Mouse (Mus musculus) thymus, adult 2 months (tissue): Measurements from ENCODE around the gene Fbxl5. TPM values are rescaled to one million over a fixed set of nuclear protein-coding genes. Genes with fewer than 3 reads are reported as not detected.
A peak's percentile ranks its signal among the peaks of the same experiment; 100 is the strongest.

Source experiments
- DNase-seq: peaks from one replicate; pipeline ENCODE4 v3.0.0; 2021
- H3K27ac ChIP-seq: fragments of 200-500 bp; 2 replicates; pipeline ENCODE4 v1.5.1; 2012; ENCODE audit warnings: low read length, control low read depth; ENCODE audit not compliant: control insufficient read depth, insufficient read depth
- H3K27me3 ChIP-seq: fragments of 200-500 bp; 2 replicates; pipeline ENCODE4 v1.6.1; 2012; ENCODE audit warnings: mild to moderate bottlenecking, low read length, moderate library complexity, mixed read lengths; ENCODE audit not compliant: control insufficient read depth, insufficient read depth
- H3K36me3 ChIP-seq: fragments of 200-500 bp; 2 replicates; pipeline ENCODE4 v1.6.1; 2012; ENCODE audit warnings: mild to moderate bottlenecking, low read length, moderate library complexity; ENCODE audit not compliant: control insufficient read depth, insufficient read depth
- H3K4me1 ChIP-seq: fragments of 200-500 bp; replicated peaks from 2 replicates; pipeline ENCODE4 v1.6.1; 2012; ENCODE audit warnings: low read length; ENCODE audit not compliant: control insufficient read depth, insufficient read depth
- H3K4me3 ChIP-seq: fragments of 200-500 bp; 2 replicates; pipeline ENCODE4 v1.5.1; 2012; ENCODE audit warnings: mild to moderate bottlenecking, low read length, control low read depth, moderate library complexity; ENCODE audit not compliant: control insufficient read depth, insufficient read depth
- CTCF ChIP-seq: fragments of 200-500 bp; IDR thresholded peaks from 2 replicates; pipeline ENCODE4 v1.5.1; 2012; ENCODE audit warnings: mild to moderate bottlenecking, control low read depth, low read length, moderate library complexity, borderline replicate concordance; ENCODE audit not compliant: control insufficient read depth, poor library complexity, insufficient read depth; ENCODE audit errors: extremely low read depth
- POLR2A ChIP-seq: fragments of 200-500 bp; IDR thresholded peaks from 2 replicates; pipeline ENCODE4 v1.6.1; 2012; ENCODE audit warnings: mild to moderate bottlenecking, low read length, control low read depth, moderate library complexity; ENCODE audit not compliant: control insufficient read depth, poor library complexity, insufficient read depth; ENCODE audit errors: extremely low read depth
- WGBS: fragments of 180-500 bp; shearing (Covaris S2); methylation state at CpG from one replicate; pipeline ENCODE4 v1.1.7; 2018; 5-methylcytosine and 5-hydroxymethylcytosine counted together
- polyA plus RNA-seq: library from polyadenylated mRNA; depleted of rRNA; stranded (reverse); fragments of >200 nt; gene quantifications from 2 replicates; pipeline ENCODE4 v1.2.3, GENCODE M21; 2012

Fbxl5 gene
- polyA plus RNA-seq, 1 experiment = 26.7 TPM

GRCm38 (mm10) chr5:43792354-43792753 lies 29.1 kb downstream of the Fbxl5 start:
- no peak for DNase-seq
- H3K36me3 ChIP-seq = no peaks in the 10 kb centered on the region
- no peaks in the 10 kb centered on the region for H3K27me3 ChIP-seq
- TF ChIP-seq CTCF = no peak
- TF ChIP-seq POLR2A = no peak
- no peaks in the 10 kb centered on the region for H3K4me1 ChIP-seq
- 89% methylated on average over 5 of the region's 5 CpGs for WGBS
- no peak overlapping the region for H3K27ac ChIP-seq
- no peak overlapping the region for H3K4me3 ChIP-seq

DNA sequence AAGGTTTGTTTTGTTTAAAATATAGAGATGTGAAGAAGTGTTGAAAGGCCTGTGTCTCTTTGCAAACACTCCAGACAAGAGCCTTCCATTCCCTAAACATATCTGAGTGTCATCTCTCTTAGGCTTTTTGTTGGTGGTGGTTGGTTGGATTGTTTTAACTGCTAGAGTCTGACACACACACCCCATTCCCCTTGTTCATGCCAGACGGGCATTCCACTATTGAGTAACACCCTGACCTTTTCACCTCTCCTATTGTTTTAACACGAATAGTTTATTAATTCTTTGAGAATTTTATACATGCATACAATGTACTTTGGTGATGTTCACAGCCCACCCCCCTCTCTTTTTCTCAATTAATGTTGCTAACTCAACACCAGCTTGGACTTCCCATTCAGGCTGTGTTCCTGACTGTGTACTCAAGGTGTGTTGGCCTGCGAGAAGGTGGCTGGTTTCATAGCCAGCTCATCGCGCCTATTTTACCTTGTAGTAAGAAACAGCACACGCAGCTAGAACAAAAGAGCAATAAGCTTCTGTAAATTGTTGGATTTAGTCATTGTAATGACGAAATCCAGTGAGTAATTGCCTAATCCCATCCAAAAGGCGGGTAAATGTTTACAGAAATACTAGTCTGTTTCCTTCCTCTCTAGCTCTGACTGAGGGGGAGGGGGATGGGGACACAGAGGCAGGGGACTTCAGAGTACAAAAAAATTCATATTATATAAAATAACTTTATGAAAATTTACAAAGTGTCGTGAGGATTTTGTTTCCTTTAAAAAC lies 33.3 kb downstream of the Fbxl5 start:
- Histone ChIP-seq H3K4me3 (no peak overlapping the region), H3K36me3 (no peaks in the 10 kb centered on the region), H3K27ac (no peak overlapping the region), H3K27me3 (no peaks in the 10 kb centered on the region), H3K4me1 (no peaks in the 10 kb centered on the region)
- WGBS = 95% methylated on average over 9 of the region's 9 CpGs
- TF ChIP-seq POLR2A = no peak
- TF ChIP-seq CTCF = no peak
- no peak for DNase-seq

DNA sequence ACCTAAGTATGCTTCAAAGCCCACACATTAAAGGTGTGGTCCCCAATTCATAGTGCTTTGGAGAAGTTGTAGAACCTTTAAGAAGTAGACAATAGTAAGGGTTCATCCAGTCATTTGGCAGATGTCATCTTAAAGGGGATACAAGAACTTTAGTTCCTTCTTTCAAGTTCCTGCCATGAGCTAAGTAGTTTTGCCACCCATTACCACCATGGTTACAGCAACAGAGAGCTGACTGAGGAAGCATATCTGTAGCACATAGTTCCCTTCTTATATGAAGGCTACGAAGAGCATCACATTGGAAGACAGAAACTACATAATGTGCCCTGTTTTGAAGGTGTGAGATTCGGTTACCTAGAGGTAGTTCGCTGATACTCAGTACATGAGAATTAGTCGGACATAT lies 34.8 kb downstream of the Fbxl5 start:
- DNase-seq = no peak
- H3K36me3 ChIP-seq = no peaks in the 10 kb centered on the region
- WGBS = 80% methylated on average over 4 of the region's 4 CpGs
- H3K4me1 ChIP-seq = peaks cover 5% of the 10 kb centered on the region
- H3K4me3 ChIP-seq = no peak overlapping the region
- no peak for TF ChIP-seq CTCF
- no peak for TF ChIP-seq POLR2A
- no peaks in the 10 kb centered on the region for H3K27me3 ChIP-seq
- no peak overlapping the region for H3K27ac ChIP-seq

DNA sequence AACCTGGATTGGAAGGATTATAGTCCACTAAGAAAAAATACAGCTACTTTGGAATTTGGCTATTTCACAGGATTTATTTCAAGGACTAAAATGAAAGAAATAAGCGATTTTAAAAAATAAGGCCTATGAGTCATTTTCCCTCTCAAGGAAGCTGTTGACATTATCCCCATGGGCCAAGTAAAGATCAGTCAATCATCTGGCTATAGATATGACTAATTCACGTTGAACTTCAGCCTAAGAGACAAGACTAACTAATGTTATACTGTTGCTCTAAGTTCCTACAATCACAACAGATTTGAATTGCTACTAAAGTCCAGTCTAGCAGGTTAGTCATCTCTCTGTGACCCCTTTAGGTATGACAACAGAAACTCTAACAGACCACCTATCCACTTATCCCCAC lies 37.4 kb downstream of the Fbxl5 start:
- peaks cover 5% of the 10 kb centered on the region for H3K4me1 ChIP-seq
- no peak overlapping the region for H3K27ac ChIP-seq
- H3K36me3 ChIP-seq = no peaks in the 10 kb centered on the region
- 94% methylated on average over 2 of the region's 2 CpGs for WGBS
- TF ChIP-seq POLR2A (no peak), CTCF (no peak)
- H3K4me3 ChIP-seq = no peak overlapping the region
- DNase-seq = no peak
- H3K27me3 ChIP-seq = no peaks in the 10 kb centered on the region

GRCm38 (mm10) chr5:43781977-43782930 lies 39.2 kb downstream of the Fbxl5 start:
- Histone ChIP-seq H3K4me1 (peaks cover 5% of the 10 kb centered on the region), H3K27ac (peak overlapping the region; percentile 55; the same call in 1 of the 2 replicates), H3K36me3 (no peaks in the 10 kb centered on the region), H3K27me3 (no peaks in the 10 kb centered on the region), H3K4me3 (peak overlapping the region; percentile 90)
- peak; percentile 77 for DNase-seq
- TF ChIP-seq CTCF = no peak
- peak; percentile 92; the same call in 1 of the 2 replicates for TF ChIP-seq POLR2A
- WGBS = 5% methylated on average over 82 of the region's 82 CpGs

DNA sequence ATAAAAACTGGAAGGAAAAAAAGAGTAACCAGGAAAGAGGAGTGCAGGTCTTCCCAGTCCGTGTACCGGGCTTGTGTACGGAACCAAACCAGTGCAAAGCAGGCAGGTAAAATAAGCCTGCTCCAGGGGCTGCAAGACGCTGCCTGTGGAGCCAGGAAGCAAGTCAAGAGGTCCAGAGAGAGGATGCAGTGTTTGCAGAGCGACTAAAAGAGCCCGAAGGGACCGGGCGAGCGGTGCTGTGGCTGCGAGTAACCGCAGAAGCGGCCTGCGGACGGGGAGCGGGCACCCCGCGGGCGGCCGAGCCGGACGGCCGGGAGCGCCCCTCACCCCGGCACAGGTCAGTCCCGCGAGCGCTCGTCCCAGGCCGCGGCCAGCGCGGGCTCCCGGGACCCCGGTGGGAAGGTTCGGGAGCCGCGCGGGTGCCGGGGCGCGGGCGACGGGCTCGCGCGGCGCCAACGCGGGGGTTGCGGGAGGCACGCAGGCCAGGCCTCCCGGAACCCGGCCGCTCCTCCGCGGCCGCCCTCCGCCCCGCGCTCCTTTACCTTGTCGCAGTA lies 39.9 kb downstream of the Fbxl5 start:
- Histone ChIP-seq H3K27me3 (no peaks in the 10 kb centered on the region), H3K4me1 (peaks cover 5% of the 10 kb centered on the region), H3K4me3 (peak overlapping the region; percentile 90), H3K36me3 (no peaks in the 10 kb centered on the region), H3K27ac (no peak overlapping the region)
- peak; percentile 42 for DNase-seq
- under 1% methylated on average over 59 of the region's 61 CpGs for WGBS
- TF ChIP-seq CTCF (no peak), POLR2A (no peak)
